Mouse (Mus musculus) layer of hippocampus, adult 9-10 months (tissue): ENCODE results near the gene Apbb2.

ENCODE experiments used
- DNase-seq: peaks from one replicate; pipeline ENCODE4 v3.0.0; 2022; ENCODE audit warnings: low spot score

The Apbb2 gene

DNA sequence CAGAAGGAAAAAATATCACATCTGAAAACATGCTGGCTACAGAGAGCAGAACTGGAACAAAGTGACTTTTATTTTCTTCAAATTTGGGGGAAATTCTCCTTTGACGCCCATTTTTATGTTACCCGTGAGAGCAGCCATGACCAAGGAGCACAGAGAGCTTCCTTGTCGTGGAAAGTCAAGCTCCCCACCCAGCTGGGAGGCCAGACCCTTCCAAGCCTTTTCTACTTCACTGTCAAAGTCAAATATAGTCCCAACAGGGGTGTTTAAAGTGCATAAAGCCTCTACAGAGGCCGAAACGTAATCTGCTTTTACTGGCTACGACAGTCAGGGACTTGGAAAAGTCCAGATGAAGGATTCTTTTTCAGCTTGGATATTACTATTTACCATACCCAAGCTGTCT, 101.1 kb downstream of the Apbb2 start:
- no peak for DNase-seq

DNA sequence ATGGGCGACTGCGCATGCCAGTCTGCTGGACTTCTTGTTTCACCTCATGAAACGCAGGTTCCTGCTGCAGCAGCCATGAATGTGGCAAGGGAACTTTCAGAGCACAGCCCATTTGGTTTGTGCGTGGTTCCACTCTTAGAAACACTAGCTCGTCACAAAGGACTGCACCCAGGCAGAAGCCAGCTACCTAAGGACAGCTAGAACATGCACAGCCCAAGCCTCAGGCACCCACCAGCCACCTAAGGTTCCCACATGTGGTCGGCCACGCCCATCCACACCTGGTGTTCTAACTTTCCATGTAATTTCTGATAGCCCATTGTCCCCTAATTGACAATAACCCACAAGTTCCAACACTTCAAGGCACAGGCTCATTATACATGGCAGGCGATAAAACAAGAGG, 102.3 kb downstream of the Apbb2 start:
- no peak for DNase-seq

DNA sequence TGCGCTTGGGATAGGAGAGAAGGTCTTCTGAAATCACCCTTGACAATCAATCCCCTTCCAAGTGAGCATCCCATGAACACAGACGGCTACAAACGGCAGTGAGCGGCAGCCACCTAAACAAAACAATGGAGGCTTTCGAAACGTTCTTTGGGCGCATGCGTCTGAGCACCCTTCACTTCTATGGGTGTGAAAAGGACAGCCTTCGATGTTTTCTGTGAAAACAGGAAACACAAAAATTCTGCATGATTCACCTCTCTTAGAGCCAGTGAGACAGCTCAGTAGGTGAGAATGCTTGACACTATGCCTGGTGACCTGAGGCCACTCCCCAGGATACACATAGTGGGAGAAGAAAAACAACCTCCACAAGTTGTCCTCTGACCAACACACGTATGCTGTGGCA, 103.3 kb downstream of the Apbb2 start:
- DNase-seq, result no peak

DNA sequence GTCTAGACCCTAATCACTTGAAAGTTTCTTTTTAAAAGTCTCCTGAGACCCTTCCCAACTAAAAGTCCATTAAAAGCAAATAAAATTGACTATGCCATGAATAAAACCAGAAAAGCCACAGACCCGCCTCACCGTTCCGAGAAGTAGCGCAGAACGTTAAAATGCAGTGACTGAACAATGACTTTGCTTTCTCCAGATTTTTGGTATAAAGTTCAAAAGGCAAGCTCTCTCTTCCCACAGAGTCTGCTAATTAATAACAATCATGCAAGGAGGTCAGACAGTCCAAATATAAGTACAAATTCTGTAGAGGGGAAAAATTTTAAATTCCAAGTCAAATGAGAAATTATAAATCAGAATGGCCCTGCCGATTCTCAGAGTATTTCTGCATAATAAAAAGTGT, 103.9 kb downstream of the Apbb2 start:
- DNase-seq, result no peak

DNA sequence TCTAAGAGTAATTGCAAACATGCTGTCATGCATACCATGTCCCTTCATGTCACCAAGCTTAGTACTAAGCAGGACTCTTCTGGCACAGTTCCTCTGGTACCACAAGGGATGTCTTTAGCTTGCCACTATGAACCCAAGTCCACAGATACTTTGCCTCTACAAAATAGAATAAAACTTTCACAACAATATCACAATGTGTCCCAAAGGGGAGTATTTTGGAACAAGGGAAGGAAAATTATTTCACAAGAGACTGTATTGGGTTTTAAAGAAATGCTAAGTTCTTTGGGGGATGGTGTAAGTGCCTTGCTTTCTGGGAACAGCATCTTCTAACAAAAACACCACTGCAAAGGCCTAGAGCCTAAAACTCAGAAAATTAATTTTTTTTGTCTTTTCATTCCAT, 105.2 kb downstream of the Apbb2 start:
- no peak for DNase-seq

DNA sequence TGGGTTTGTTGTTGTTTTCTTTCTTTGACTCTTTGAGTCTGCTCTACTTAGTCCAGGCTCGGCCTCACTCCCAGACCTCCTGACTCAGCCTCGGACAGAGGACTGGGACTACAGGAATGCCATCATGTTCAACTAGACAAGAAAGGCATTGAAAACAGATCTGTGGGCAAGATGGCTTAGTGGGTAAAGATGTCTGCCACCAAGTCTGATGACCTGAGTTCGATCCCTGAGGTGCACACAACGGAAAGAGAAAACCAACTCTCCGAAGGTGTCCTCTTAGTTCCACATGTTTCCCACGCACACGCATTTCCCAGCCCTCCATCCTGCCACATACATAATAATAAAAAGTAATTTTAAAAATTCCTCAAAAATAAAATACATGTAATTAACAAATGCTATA, 106.1 kb downstream of the Apbb2 start:
- DNase-seq, result no peak

DNA sequence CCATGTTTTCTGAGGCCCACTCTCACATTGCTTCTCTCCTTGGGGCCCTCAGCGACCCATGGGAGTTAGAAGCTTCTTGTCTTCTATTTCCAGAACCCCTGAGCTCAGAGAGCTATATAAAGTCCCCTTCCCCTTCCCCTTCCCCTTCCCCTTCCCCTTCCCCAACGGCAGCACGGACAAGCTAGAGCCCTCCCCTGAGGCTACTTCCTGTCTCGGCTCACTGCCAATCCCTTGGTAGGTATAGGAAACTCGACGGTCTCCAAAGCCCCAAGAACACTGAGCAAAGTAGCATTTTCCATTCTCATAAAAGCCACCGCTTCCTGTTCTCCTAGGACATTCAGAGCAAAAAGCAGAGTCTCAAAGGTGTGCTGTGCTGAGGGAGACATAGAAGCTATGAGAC, 107.9 kb downstream of the Apbb2 start:
- DNase-seq, result no peak

DNA sequence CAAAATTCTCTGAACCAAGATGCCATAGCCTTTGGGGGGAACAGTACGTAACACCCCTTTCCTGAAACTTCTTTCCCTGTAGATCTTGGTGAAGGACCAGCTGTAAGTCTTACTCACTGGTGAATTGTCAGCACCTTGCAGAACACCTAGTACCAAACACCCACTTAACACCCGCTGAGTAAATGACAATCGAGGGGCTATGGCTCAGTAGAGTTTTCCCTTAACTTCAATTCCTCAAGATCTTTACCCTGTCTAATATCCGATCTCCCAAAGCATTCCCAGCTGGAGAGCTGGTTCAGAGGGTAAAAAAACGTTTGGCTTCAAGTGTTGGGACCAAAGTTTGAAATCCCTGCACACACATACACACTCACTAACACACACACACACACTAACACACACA, 109.4 kb downstream of the Apbb2 start:
- no peak for DNase-seq

DNA sequence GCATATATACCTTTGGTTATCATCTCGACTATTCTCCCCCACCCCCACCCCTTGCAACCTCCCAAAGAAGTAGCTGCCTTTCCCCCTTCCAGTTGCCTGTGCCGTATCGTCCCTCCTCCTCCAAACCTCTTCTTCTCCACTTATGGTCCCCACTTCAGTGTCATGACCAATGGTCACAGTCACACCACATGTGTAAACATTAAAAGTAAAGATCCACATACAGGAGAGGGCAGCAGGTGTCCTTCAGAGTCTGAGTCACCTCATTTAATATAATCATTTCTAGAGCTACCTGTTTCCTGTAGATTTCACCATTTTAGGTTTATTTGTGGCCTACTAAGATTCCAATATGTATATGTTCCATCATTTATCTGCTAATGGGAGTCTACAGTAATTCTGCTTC, 113.0 kb downstream of the Apbb2 start:
- no peak for DNase-seq

DNA sequence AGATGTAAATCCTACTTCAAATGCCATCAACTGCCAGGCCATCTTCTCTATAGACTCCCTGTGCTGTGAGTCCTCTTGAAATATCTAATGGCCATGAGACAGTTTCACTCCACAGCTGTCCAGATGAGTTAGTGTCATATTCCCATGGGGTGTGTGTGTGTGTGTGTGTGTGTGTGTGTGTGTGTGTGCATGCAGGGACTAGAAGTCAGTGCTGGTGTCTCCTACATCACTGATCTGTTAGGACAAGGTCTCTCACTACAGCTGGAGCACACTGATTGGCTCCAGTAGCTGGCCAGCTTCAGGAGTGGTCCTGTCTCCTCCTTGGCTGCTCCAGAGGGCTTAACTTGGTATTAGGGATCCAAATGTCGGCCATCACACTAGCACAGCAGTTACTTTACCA, 113.5 kb downstream of the Apbb2 start:
- DNase-seq, result no peak

DNA sequence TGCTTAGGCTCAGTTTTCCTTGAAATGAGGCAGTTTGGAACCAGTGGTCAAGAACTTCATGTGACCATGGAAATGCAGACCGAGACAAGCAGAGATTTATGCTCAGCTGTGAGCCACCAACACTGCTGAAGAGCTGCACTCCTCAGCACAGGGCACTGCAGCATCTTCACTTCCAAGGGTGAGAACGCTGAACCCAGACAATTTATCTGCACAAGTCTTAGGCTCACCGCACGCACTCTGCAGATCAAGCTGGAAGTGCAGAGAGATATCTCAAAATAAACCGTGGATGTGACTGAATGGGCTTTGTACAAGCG, 114.2 kb downstream of the Apbb2 start:
- no peak for DNase-seq

DNA sequence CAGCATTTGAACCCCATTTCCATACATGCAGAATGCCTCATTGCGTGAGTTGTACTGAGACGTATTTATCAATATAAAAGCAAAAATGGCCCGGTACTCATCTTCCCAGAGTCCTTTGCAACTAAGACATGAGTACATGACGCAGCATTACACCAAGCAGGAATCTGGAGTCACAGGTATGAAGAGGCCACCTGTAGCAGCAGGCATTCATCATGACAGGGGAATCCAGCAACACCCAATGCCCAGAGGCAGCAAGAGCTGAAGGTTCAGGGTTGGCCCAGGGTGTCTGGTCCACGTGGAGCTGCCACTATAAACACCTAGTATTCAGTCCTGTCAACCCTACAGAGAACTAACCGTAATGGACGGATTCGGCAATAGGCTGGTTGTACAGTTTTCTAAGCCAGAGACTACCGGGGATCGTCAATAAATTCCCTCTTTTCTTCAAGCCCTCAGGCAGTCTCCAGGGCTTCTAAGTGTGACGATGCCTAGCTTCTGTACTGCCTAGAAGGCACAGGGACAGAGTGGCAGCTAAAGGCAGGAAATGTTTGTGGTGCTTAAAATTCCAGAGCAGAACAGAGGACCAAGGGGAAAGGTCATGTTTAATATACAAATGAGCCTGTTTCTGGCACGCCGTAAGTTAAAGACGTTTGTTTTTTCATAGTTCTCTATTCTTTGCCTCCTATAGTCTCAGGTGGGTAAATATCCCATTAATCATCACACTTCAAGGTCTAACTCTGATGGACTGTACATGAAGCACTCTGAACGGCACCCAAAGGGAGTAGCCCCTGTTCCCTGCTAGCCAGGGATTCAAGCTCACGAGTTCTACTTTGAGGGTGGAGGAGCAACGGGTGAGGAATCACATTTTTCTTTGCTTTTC, 114.8 kb downstream of the Apbb2 start:
- no peak for DNase-seq

DNA sequence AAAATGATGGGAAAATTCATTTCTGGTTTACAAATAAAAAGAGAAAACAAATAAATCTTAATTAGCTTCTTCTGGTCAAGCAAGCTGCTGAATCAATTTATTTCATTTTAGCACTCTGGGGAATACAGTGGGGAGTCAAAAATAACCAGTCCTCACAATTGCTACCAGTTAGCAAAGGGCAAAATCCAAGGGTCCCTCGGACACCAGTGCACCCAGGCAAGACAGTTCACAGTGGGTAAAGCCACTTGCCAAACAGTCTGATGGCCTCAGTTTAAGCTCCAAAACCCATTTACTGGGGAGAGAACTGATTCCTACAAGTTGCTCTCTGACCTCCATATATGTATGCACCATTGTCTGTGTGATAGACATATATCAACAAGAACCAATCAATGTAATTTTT, 115.6 kb downstream of the Apbb2 start:
- no peak for DNase-seq

DNA sequence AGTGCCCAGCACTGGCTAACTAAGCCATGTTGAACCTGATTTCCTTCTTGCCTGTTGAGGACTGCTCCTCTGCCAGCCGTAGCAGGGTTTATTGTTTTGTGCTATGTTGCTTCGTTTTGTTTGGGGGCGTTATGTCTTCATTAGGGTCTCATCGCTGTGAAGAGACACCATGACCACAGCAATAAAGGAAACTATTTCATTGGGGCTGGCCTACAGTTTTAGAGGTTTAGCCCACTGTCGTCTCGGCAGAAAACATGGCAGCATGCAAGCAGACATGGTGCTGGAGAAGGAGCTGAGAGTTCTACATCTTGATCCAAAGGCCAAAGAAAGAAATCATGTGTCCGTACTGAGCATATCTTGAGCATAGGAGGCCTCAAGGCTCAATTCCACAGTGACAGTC, 119.0 kb downstream of the Apbb2 start:
- DNase-seq, result no peak

DNA sequence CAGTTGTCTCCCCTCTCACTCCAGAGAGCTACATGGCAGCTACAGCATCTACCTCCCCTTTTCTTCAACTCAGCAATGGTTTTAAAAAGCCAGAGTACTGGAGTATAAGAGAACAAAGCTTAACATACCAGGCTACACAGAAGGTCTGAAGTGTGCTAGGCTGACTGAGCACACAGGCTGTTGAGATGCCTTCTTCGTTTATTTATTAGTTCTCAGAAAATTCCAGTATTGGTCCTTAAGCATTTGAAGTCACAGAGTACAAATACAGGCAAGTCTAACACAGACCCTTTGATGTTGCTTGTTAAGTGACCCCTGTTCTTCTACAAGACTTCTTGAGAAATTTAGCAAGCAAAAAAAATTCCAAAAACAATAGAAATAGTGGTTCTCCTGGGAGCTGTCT, 120.4 kb downstream of the Apbb2 start:
- no peak for DNase-seq

DNA sequence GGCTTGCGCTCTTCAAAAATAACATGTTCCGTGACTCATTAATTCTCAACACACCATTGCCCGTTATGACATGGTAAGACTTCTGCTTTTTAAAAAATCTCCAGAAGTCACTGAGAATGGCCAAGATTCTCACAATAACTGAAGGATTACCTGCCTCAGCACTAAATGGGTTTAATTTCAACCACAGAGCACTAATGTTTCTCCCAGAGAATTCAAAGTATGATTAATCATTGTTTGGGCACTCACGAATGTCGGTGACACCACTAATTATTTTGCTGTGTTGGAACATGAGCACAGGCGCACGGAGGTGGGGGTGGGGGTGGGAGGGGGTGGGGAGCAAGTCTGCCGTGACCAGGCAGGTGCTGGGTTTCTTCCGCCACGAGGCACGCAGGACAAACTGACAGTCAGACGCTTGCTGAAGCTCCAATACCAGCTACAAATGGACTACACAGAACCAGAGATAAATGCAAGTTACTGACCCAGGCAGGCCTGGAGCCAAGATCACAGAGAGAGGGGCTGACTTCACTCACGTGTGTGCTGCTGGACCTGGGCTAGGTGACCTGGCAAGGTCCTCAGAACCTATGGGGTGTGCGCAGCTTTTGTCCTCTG, 121.0 kb downstream of the Apbb2 start:
- no peak for DNase-seq

DNA sequence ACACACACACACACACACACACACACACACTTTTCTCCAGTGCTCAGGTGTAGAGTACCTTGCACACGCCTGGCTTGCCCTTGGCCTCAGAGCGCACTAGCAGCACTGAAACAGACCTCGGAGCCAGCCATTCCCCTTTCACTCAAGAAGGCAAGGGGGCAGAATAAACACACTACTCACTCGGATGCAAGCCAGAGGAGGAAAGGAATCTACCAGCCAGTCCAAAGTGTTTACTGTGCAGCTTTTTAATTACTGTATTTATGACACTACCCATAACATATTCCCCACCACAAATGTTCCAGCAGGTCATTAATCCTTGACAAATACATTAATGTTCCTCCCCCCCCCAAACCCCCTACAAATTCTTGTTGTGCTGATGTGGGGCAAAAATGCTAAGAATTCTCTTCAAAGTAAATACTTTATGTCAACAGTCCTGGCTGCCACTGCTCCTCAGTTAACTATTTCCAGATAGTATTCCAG, 121.7 kb downstream of the Apbb2 start:
- DNase-seq, result no peak

DNA sequence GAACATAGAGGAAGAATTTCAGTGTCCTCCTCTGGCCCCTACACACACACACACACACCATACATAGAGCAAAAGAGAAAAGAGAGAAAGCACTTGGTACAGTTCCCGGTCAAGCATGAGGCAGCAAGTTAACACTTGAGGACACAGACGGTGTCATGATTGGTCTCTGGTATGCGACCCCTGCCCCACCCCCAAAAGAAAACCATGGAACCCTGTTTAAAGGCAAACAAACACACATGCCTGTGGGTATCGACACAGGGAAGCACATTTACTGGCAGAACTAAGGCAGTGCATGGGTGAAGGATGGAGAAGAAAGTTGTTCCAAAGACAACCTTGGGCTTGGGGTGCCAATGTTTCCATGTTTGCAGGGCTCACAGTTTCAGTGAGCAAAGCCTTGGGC, 123.9 kb downstream of the Apbb2 start:
- DNase-seq, result no peak

DNA sequence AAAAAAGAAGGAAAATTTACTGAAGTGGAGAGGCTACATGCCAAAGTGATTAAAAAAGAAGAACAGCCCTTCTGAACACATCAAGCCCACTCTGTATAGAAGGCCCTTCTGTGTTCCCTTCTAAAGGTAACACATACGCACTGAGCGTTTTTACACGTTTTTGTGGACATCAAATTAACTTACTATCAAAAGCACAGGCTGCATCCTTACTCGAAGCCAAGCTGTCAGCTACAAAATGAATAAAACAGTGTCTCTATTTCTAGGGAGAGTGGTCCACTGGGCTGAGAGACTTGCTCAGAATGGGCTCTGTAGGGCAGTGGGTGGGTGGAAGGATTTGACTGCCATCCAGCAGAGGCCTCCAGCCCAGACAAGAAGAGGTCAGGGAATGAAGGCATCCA, 126.0 kb downstream of the Apbb2 start:
- no peak for DNase-seq

DNA sequence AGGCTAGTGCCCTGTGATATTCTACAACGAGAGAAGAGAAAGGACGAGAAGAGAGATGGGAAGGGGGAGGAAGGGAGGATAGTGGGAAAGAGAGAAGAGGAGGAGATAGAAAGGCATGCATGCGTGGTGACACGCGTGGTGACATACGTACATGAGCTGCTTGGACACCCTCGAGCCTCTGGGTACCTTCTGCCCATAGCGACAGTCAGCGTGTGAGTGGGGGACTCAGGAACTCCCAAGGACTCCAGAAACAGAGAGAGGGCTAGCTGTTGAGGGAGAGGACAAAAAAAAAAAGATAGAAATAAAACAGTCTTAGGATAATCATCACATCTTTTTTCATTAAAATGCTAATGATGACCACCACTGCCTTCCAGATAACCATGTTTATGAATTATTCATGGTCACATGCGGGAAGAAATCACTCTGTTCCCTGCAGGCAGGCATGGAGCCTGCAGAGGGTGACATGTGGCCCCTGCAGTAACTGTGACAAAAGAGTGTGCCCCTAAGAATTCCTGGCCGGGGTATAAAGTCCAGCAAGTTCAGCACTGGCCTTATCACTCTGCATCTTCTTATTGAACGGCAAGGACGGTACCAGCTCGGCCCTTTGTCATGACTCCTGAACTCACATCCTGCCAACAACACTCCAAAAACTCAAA, 126.5 kb downstream of the Apbb2 start:
- DNase-seq, result no peak

DNA sequence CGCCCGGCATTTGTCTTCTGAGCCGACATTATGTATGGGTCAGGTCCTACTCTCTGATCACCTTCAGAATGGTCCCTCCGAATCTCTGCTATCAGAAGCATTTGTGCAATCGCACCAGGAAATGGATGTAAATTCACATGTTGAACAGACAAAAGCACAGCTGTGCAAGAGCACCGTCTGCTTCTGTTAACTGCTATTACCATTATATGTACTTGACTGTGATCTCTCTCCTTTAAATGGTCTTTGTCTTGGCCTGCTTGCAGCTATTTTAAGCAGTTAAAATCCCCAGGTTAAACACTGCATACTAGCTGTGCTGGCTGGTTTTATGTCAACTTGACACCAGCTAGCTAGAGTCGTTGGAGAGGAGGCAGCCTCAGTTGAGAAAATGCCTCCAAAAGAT, 132.6 kb downstream of the Apbb2 start:
- DNase-seq, result no peak

DNA sequence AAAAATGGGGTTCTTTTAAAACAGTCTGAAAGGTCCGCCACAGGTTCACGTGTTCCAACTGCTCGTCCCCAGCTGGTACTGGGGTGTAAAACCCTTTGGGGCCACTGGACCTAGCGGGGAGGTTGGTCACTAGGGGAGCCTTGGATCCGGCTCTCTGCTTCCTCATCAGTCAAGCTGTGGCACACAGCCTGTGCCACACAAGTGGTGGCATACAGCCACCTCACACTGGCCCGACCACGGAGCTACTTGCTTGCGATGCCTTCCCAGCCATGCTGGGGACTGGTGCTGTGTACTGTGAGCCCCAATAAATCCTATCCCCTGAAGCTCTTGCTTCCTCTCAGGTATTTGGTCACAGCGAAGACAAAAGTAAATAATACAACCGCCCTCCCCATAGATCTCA, 142.3 kb downstream of the Apbb2 start:
- no peak for DNase-seq

DNA sequence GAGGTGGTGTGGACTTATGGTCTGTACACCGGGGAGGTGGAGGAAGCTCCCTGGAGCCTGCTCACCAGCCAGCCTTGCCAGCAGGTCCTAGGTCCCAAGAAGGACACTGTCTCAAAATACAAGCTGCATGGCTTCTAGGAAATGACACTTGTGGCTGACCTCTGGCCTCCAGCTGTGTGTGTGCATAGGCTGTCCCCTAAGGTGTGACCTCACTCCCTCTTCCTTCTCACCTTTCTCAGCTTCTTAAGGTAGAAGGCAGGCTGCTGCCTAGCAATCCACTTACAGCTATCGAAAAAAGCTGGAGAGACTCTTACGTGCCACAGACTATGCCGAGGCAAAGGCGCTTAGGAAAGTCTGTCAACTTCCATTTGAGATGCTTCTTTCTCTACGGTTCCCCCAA, 142.8 kb downstream of the Apbb2 start:
- DNase-seq, result no peak

DNA sequence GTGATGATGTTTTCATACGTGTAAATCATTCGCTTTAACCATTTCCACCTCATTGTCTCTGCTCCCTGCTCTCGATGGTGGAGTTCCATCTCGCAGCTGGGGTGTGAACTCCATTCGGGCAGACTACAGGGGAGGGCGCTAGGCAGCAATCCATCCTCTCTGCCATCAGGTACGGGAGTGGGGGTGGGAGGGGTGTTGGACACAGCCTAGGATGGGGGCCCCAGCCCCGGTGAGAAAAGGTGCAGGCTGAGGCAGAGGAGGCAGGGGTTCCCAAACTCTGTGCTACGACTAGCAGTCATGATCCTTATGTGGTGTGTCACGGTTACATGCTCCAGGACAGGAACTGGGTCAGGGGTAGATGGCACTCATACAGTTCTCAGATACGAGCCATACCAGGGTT, 144.4 kb downstream of the Apbb2 start:
- DNase-seq, result no peak
